Mouse (Mus musculus) bone marrow, adult 2 months (tissue): Measurements from ENCODE around the gene Shtn1. TPM values are rescaled to one million over a fixed set of nuclear protein-coding genes. Genes with fewer than 3 reads are reported as not detected.

Experiments used
- H3K27ac ChIP-seq: fragments of 200-500 bp; 2 replicates; pipeline ENCODE4 v1.5.1; 2012; ENCODE audit warnings: low read depth, mild to moderate bottlenecking, control low read depth, inconsistent platforms, low read length; ENCODE audit not compliant: control insufficient read depth, poor library complexity, insufficient read depth
- H3K4me1 ChIP-seq: fragments of 200-500 bp; 2 replicates; pipeline ENCODE4 v1.6.1; 2011; ENCODE audit warnings: low read length; ENCODE audit not compliant: control insufficient read depth, insufficient read depth
- H3K4me3 ChIP-seq: fragments of 200-500 bp; replicated peaks from 2 replicates; pipeline ENCODE3; 2011; ENCODE audit warnings: mild to moderate bottlenecking, low read depth, low read length, control low read depth; ENCODE audit not compliant: control insufficient read depth
- CTCF ChIP-seq: fragments of 200-500 bp; IDR thresholded peaks from 2 replicates; pipeline ENCODE4 v1.5.1; 2011; ENCODE audit warnings: low read length, control low read depth; ENCODE audit not compliant: control insufficient read depth, insufficient read depth
- POLR2A ChIP-seq: fragments of 200-500 bp; IDR thresholded peaks from 2 replicates; pipeline ENCODE4 v1.6.1; 2011; ENCODE audit warnings: low read depth, mild to moderate bottlenecking, control low read depth, low read length, borderline replicate concordance; ENCODE audit not compliant: control insufficient read depth
- WGBS: fragments of 180-500 bp; shearing (Covaris S2); methylation state at CpG from one replicate; pipeline ENCODE4 v1.1.7; 2018; 5-methylcytosine and 5-hydroxymethylcytosine counted together
- polyA plus RNA-seq: library from polyadenylated mRNA; stranded (reverse); fragments of >200 nt; gene quantifications from 2 replicates; pipeline ENCODE4 v1.2.4, GENCODE M21; 2011; ENCODE audit warnings: low replicate concordance; ENCODE audit not compliant: missing spikeins, insufficient read depth, insufficient read length

Shtn1 gene
- polyA plus RNA-seq, 1 experiment, result 1.0 TPM

- TF ChIP-seq POLR2A, result no peak
- TF ChIP-seq CTCF, result no peak
- Histone ChIP-seq H3K27ac (no peak overlapping the region), H3K4me1 (no peaks in the 10 kb centered on the region), H3K4me3 (no peak overlapping the region)
- 90% methylated on average over 5 of the region's 5 CpGs for WGBS
Measured at GRCm38 (mm10) chr19:59063568-59063967, 12.3 kb downstream of the Shtn1 start.

GRCm38 (mm10) chr19:59058105-59058504, 17.8 kb downstream of the Shtn1 start:
- Histone ChIP-seq H3K27ac (no peak overlapping the region), H3K4me3 (no peak overlapping the region), H3K4me1 (no peaks in the 10 kb centered on the region)
- WGBS, result 68% methylated on average over 4 of the region's 4 CpGs
- TF ChIP-seq CTCF (no peak), POLR2A (no peak)

- WGBS, result 48% methylated on average over 5 of the region's 5 CpGs
- Histone ChIP-seq H3K4me1 (no peaks in the 10 kb centered on the region), H3K27ac (no peak overlapping the region), H3K4me3 (no peak overlapping the region)
- no peak for TF ChIP-seq CTCF
- no peak for TF ChIP-seq POLR2A
Measured at GRCm38 (mm10) chr19:59057366-59057765, 18.5 kb downstream of the Shtn1 start.

GRCm38 (mm10) chr19:59054632-59054951, 21.3 kb downstream of the Shtn1 start:
- H3K27ac ChIP-seq, result no peak overlapping the region
- H3K4me1 ChIP-seq, result no peaks in the 10 kb centered on the region
- TF ChIP-seq POLR2A, result no peak
- TF ChIP-seq CTCF, result no peak
- WGBS, result 85% methylated on average over 6 of the region's 6 CpGs
- no peak overlapping the region for H3K4me3 ChIP-seq

- H3K4me3 ChIP-seq, result no peak overlapping the region
- WGBS, result 88% methylated on average over 6 of the region's 6 CpGs
- H3K27ac ChIP-seq, result no peak overlapping the region
- TF ChIP-seq POLR2A, result no peak
- TF ChIP-seq CTCF, result no peak
- H3K4me1 ChIP-seq, result no peaks in the 10 kb centered on the region
Measured at GRCm38 (mm10) chr19:59053931-59054631, 21.8 kb downstream of the Shtn1 start.

GRCm38 (mm10) chr19:59052783-59053490, 23.0 kb downstream of the Shtn1 start:
- no peaks in the 10 kb centered on the region for H3K4me1 ChIP-seq
- WGBS, result 72% methylated on average over 9 of the region's 9 CpGs
- H3K27ac ChIP-seq, result no peak overlapping the region
- no peak overlapping the region for H3K4me3 ChIP-seq
- no peak for TF ChIP-seq POLR2A
- TF ChIP-seq CTCF, result no peak

- no peak overlapping the region for H3K27ac ChIP-seq
- no peak for TF ChIP-seq CTCF
- no peak for TF ChIP-seq POLR2A
- whole genome bisulfite sequencing, result 44% methylated on average over 4 of the region's 4 CpGs
- H3K4me3 ChIP-seq, result no peak overlapping the region
- H3K4me1 ChIP-seq, result no peaks in the 10 kb centered on the region
Measured at GRCm38 (mm10) chr19:59052053-59052452, 23.8 kb downstream of the Shtn1 start.

GRCm38 (mm10) chr19:59051622-59052021, 24.3 kb downstream of the Shtn1 start:
- WGBS, result 85% methylated on average over 9 of the region's 9 CpGs
- TF ChIP-seq POLR2A (no peak), CTCF (no peak)
- Histone ChIP-seq H3K4me3 (no peak overlapping the region), H3K27ac (no peak overlapping the region), H3K4me1 (no peaks in the 10 kb centered on the region)
